Mouse (Mus musculus) forebrain, embryonic 14.5 days (tissue): ENCODE results near the gene Dnmt1. TPM values are rescaled to one million over a fixed set of nuclear protein-coding genes. Genes with fewer than 3 reads are reported as not detected.

Experiments
- ATAC-seq: fragments of 200-750 bp; cut with Nextera tagmentation; 2 replicates; pipeline ENCODE4 v1.8.0; 2017; ENCODE audit warnings: mild to moderate bottlenecking, moderate library complexity
- DNase-seq: peaks from one replicate; pipeline ENCODE4 v3.0.0-alpha.2; 2015; ENCODE audit warnings: low spot score
- H3K27ac ChIP-seq: fragments of 300-500 bp; sonication (generic); 2 replicates; pipeline ENCODE4 v1.5.1; 2014; ENCODE audit warnings: low read depth, mild to moderate bottlenecking, control low read depth, low read length, moderate library complexity
- H3K27me3 ChIP-seq: fragments of 300-500 bp; sonication (generic); replicated peaks from 2 replicates; pipeline ENCODE4 v1.6.1; 2014; ENCODE audit warnings: low read length, control low read depth, mixed read lengths; ENCODE audit not compliant: control insufficient read depth, insufficient read depth
- H3K36me3 ChIP-seq: fragments of 300-500 bp; sonication (generic); 2 replicates; pipeline ENCODE4 v1.6.1; 2014; ENCODE audit warnings: low read length, control low read depth; ENCODE audit not compliant: control insufficient read depth, insufficient read depth
- H3K4me1 ChIP-seq: fragments of 300-500 bp; sonication (generic); 2 replicates; pipeline ENCODE4 v1.6.1; 2014; ENCODE audit warnings: antibody characterized with exemption, low read length, control low read depth; ENCODE audit not compliant: control insufficient read depth, insufficient read depth
- H3K4me2 ChIP-seq: fragments of 300-500 bp; sonication (generic); 2 replicates; pipeline ENCODE4 v1.6.1; 2014; ENCODE audit warnings: mild to moderate bottlenecking, control low read depth, low read length
- H3K4me3 ChIP-seq: fragments of 300-500 bp; sonication (generic); 2 replicates; pipeline ENCODE4 v1.5.1; 2014; ENCODE audit warnings: low read depth, low read length, control low read depth
- H3K9ac ChIP-seq: fragments of 300-500 bp; sonication (generic); 2 replicates; pipeline ENCODE4 v1.6.1; 2014; ENCODE audit warnings: mild to moderate bottlenecking, low read length, control low read depth, moderate library complexity
- H3K9me3 ChIP-seq: fragments of 300-500 bp; sonication (generic); replicated peaks from 2 replicates; pipeline ENCODE4 v1.6.1; 2016; ENCODE audit warnings: low read length, control low read depth, mixed read lengths; ENCODE audit not compliant: control insufficient read depth
- WGBS: fragments of 180-500 bp; shearing (Covaris S2); extraction: QIAGEN DNeasy Blood & Tissue Kit; methylation state at CpG from one replicate; pipeline ENCODE4 v1.1.7; 2014; 5-methylcytosine and 5-hydroxymethylcytosine counted together
- polyA plus RNA-seq: library from polyadenylated mRNA; unstranded; fragments of >200 nt; fragmentation: Nextera tagmentation; extraction: Ambion mirVana; gene quantifications from 2 replicates; pipeline ENCODE4 v1.2.1, GENCODE M21; 2014

The Dnmt1 gene
- polyA plus RNA-seq, 1 experiment from 2014 or later, result 52.1 TPM

- Histone ChIP-seq H3K9me3 (no peaks in the 10 kb centered on the region), H3K9ac (peak overlapping the region; percentile 85), H3K36me3 (0 out of 2 replicates have a peak, but pooled peaks cover 3% of the 10 kb centered on the region), H3K27me3 (no peaks in the 10 kb centered on the region), H3K4me3 (peak overlapping the region; percentile 80), H3K27ac (peak overlapping the region; percentile 83), H3K4me1 (peaks cover 8% of the 10 kb centered on the region; the same call in 1 of the 2 replicates), H3K4me2 (peak overlapping the region; percentile 88)
- no peak for DNase-seq
- ATAC-seq, result peak; percentile 81
- under 1% methylated on average over 16 of the region's 17 CpGs for WGBS
Measured at GRCm38 (mm10) chr9:20951966-20952519, 7.6 kb downstream of the Dnmt1 start.

GRCm38 (mm10) chr9:20951441-20951840, 8.2 kb downstream of the Dnmt1 start:
- peak overlapping the region; percentile 80 for H3K4me3 ChIP-seq
- no peak for ATAC-seq
- H3K27ac ChIP-seq, result no peak overlapping the region
- DNase-seq, result peak; percentile 24
- no peaks in the 10 kb centered on the region for H3K9me3 ChIP-seq
- peak overlapping the region; percentile 88 for H3K4me2 ChIP-seq
- H3K36me3 ChIP-seq, result 0 out of 2 replicates have a peak, but pooled peaks cover 6% of the 10 kb centered on the region
- WGBS, result 13% methylated on average over 14 of the region's 14 CpGs
- peaks cover 8% of the 10 kb centered on the region; the same call in 1 of the 2 replicates for H3K4me1 ChIP-seq
- peak overlapping the region; percentile 85 for H3K9ac ChIP-seq
- no peaks in the 10 kb centered on the region for H3K27me3 ChIP-seq

GRCm38 (mm10) chr9:20950419-20950818, 9.3 kb downstream of the Dnmt1 start:
- H3K36me3 ChIP-seq, result 0 out of 2 replicates have a peak, but pooled peaks cover 8% of the 10 kb centered on the region
- no peaks in the 10 kb centered on the region for H3K27me3 ChIP-seq
- no peak for ATAC-seq
- H3K9ac ChIP-seq, result peak overlapping the region; percentile 85
- no peaks in the 10 kb centered on the region for H3K9me3 ChIP-seq
- H3K4me1 ChIP-seq, result peaks cover 8% of the 10 kb centered on the region; the same call in 1 of the 2 replicates
- peak overlapping the region; percentile 88 for H3K4me2 ChIP-seq
- no peak overlapping the region for H3K27ac ChIP-seq
- DNase-seq, result no peak
- H3K4me3 ChIP-seq, result 0 out of 2 replicates have a peak overlapping the region, but pooled peaks have one; percentile 80

GRCm38 (mm10) chr9:20946066-20946880, 13.4 kb downstream of the Dnmt1 start:
- Histone ChIP-seq H3K4me2 (no peak overlapping the region), H3K9me3 (no peaks in the 10 kb centered on the region), H3K4me1 (peaks cover 6% of the 10 kb centered on the region; the same call in 1 of the 2 replicates), H3K27me3 (no peaks in the 10 kb centered on the region), H3K9ac (no peak overlapping the region), H3K36me3 (peaks cover 14% of the 10 kb centered on the region), H3K4me3 (no peak overlapping the region), H3K27ac (no peak overlapping the region)
- WGBS, result 88% methylated on average over 16 of the region's 16 CpGs
- DNase-seq (no peak), ATAC-seq (no peak)

- DNase-seq, result no peak
Measured at GRCm38 (mm10) chr9:20944697-20945370, 14.9 kb downstream of the Dnmt1 start.

GRCm38 (mm10) chr9:20943911-20944310, 15.8 kb downstream of the Dnmt1 start:
- DNase-seq, result peak; percentile 27
- Histone ChIP-seq H3K4me3 (no peak overlapping the region), H3K36me3 (peaks cover 35% of the 10 kb centered on the region), H3K4me2 (no peak overlapping the region), H3K9me3 (no peaks in the 10 kb centered on the region), H3K27ac (no peak overlapping the region), H3K4me1 (no peaks in the 10 kb centered on the region), H3K27me3 (no peaks in the 10 kb centered on the region), H3K9ac (no peak overlapping the region)
- WGBS, result 3% methylated on average over 2 of the region's 2 CpGs
- peak; percentile 32; the same call in 1 of the 2 replicates for ATAC-seq

More at GRCm38 (mm10) chr9:20944697-20945370, 14.9 kb downstream of the Dnmt1 start:
- 69% methylated on average over 4 of the region's 4 CpGs for WGBS
- H3K4me1 ChIP-seq, result no peaks in the 10 kb centered on the region
- peaks cover 26% of the 10 kb centered on the region for H3K36me3 ChIP-seq
- no peak for ATAC-seq
- H3K4me2 ChIP-seq, result no peak overlapping the region
- no peaks in the 10 kb centered on the region for H3K27me3 ChIP-seq
- H3K4me3 ChIP-seq, result no peak overlapping the region
- H3K9me3 ChIP-seq, result no peaks in the 10 kb centered on the region
- H3K9ac ChIP-seq, result no peak overlapping the region
- no peak overlapping the region for H3K27ac ChIP-seq

GRCm38 (mm10) chr9:20943396-20943795, 16.3 kb downstream of the Dnmt1 start:
- no peaks in the 10 kb centered on the region for H3K27me3 ChIP-seq
- H3K4me2 ChIP-seq, result no peak overlapping the region
- DNase-seq, result no peak
- 92% methylated on average over 7 of the region's 7 CpGs for WGBS
- H3K27ac ChIP-seq, result no peak overlapping the region
- no peak overlapping the region for H3K4me3 ChIP-seq
- no peak for ATAC-seq
- peaks cover 40% of the 10 kb centered on the region for H3K36me3 ChIP-seq
- H3K4me1 ChIP-seq, result no peaks in the 10 kb centered on the region
- H3K9ac ChIP-seq, result no peak overlapping the region
- no peaks in the 10 kb centered on the region for H3K9me3 ChIP-seq

GRCm38 (mm10) chr9:20923258-20923657, 36.4 kb downstream of the Dnmt1 start:
- H3K36me3 ChIP-seq, result peaks cover 99% of the 10 kb centered on the region
- ATAC-seq, result no peak
- no peaks in the 10 kb centered on the region for H3K4me1 ChIP-seq
- H3K9me3 ChIP-seq, result no peaks in the 10 kb centered on the region
- no peak for DNase-seq
- no peak overlapping the region for H3K27ac ChIP-seq
- no peaks in the 10 kb centered on the region for H3K27me3 ChIP-seq
- H3K4me2 ChIP-seq, result no peak overlapping the region
- H3K4me3 ChIP-seq, result no peak overlapping the region
- H3K9ac ChIP-seq, result no peak overlapping the region
- 93% methylated on average over 3 of the region's 3 CpGs for WGBS
